Mouse (Mus musculus) cerebellum, adult 2 months (tissue): ENCODE data around the gene Bmpr1a.

Source experiments
- CTCF ChIP-seq: fragments of 200-500 bp; IDR thresholded peaks from 2 replicates; pipeline ENCODE4 v1.5.1; 2011; ENCODE audit warnings: low read depth, mild to moderate bottlenecking, control low read depth, low read length, moderate library complexity, borderline replicate concordance; ENCODE audit not compliant: insufficient read depth
- POLR2A ChIP-seq: fragments of 200-500 bp; IDR thresholded peaks from 2 replicates; pipeline ENCODE4 v1.6.1; 2011; ENCODE audit warnings: low read length, control low read depth, borderline replicate concordance; ENCODE audit not compliant: insufficient read depth

GRCm38 (mm10) chr14:34489928-34490327 lies 13.2 kb downstream of the Bmpr1a start:
- TF ChIP-seq CTCF (no peak), POLR2A (no peak)
